Mouse (Mus musculus): ENCODE measurements around the gene Bcl11b.

GRCm38 (mm10) chr12:108022835-108023615 is 19.6 kb upstream of the Bcl11b start:
- TF ChIP-seq CTCF (conservative IDR thresholded peaks at IDR 0.05 in 1 of 2, IDR thresholded peaks at IDR 0.05 in 1 of 2; ENCODE audit: low read depth in 2 of 2, low read length in 2 of 2), result no peak
- no peak for TF ChIP-seq POLR2AphosphoS2 (IDR thresholded peaks at IDR 0.05; ENCODE audit: low read depth, low read length)
- no peak for TF ChIP-seq MAFK (IDR thresholded peaks at IDR 0.05; ENCODE audit: insufficient replicate concordance, low read length)
